In the genomic region with DNA sequence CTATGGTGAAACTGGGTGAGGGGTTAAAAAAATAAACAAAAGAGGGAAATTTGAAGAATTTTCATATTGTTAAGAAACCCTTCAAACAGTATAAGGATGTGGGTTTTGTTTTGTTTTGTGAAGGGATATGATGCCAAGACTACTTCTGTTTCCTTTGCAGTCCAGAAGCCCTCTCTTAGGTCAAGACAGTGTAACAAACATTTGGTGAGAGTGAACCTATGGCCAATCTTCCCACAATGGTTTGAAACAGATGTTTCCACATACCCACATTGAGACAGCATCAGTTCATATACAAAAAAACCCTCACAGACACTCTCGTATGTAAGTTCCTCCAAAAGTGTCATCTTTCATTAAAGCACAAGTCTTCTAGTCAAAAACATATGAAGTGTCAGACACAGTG, we compare ENCODE assay signal across 25 mouse cellular contexts.
DNase-seq lines count a peak whose midpoint lies in the region; ATAC-seq lines count a peak whose summit lies in the region.
"Had no signal": no experiment of that assay in that cellular context is flagged by ENCODE, and none has a peak within 500 bp of the region (broad histone marks: within the 10 kb centered on the region; RNA-seq: fewer than 3 reads in every experiment).

No protein-coding gene starts in this region.

- H3K27ac ChIP-seq in forebrain, embryonic 10.5 days = no peak overlapping the region
- H3K27ac ChIP-seq: gastrocnemius, adult 2 months; heart, embryonic 15.5 days; hindbrain, embryonic 10.5 days; hindbrain, embryonic 13.5 days had no signal

- H3K4me3 ChIP-seq in forebrain, embryonic 10.5 days = no peak overlapping the region
- H3K4me3 ChIP-seq: gastrocnemius, adult 2 months; heart, embryonic 12.5 days; heart, embryonic 15.5 days; hindbrain, embryonic 10.5 days; hindbrain, embryonic 13.5 days had no signal

- H3K9me3 ChIP-seq in forebrain, embryonic 10.5 days = no peaks in the 10 kb centered on the region
- H3K9me3 ChIP-seq: heart, embryonic 12.5 days; heart, embryonic 15.5 days; hindbrain, embryonic 10.5 days; hindbrain, embryonic 13.5 days had no signal

- peak; percentile 94 for ATAC-seq in granulocyte monocyte progenitor cell, adult 5-6 weeks (replicated peaks; ENCODE audit: poor library complexity, severe bottlenecking)
- peak; percentile 88 for ATAC-seq in megakaryocyte progenitor cell, adult 5-6 weeks (replicated peaks; ENCODE audit: poor library complexity)
- ATAC-seq: activated CD4-positive, CD25-positive, alpha-beta regulatory T cell, adult 4 months; forebrain, embryonic 14.5 days; forebrain, postnatal 0 days; hindbrain, embryonic 16.5 days had no signal

- H3K36me3 ChIP-seq in forebrain, embryonic 10.5 days (replicated peaks) = no peaks in the 10 kb centered on the region
- H3K36me3 ChIP-seq: heart, embryonic 12.5 days; heart, embryonic 15.5 days; hindbrain, embryonic 10.5 days; hindbrain, embryonic 13.5 days had no signal

- 81% methylated on average over 1 of the region's 1 CpGs for WGBS in forebrain, embryonic 10.5 days

- peaks cover 94% of the 10 kb centered on the region for H3K27me3 ChIP-seq in forebrain, embryonic 10.5 days (ENCODE audit: poor library complexity, severe bottlenecking)
- H3K27me3 ChIP-seq: heart, embryonic 12.5 days; heart, embryonic 15.5 days had no signal

- no peaks in the 10 kb centered on the region for H3K4me1 ChIP-seq in forebrain, embryonic 10.5 days
- H3K4me1 ChIP-seq: heart, embryonic 12.5 days; heart, embryonic 15.5 days; hindbrain, embryonic 10.5 days; hindbrain, embryonic 13.5 days had no signal

- DNase-seq in 416B (ENCODE audit: low read depth) (peak; percentile 71), adipocyte (ENCODE audit: low spot score) (peak; percentile 7)
- DNase-seq in thymus, postnatal 0 days (ENCODE audit: low spot score) = no peak
- DNase-seq in forebrain, embryonic 10.5 days (ENCODE audit: extremely low spot score, low spot score) = no peak
- no peak for DNase-seq in ovary, adult 18-20 months (ENCODE audit: low spot score)
- DNase-seq in heart, postnatal 10 days = no peak
- DNase-seq: adrenal gland, postnatal 10 days; adrenal gland, postnatal 36 days; cerebellum, adult 11 months; cerebellum, adult 2 months; cerebellum, adult 9-11 months; cerebellum, postnatal 36 days; forebrain, postnatal 0 days; gastrocnemius, adult 2 months; gastrocnemius, postnatal 14 days; heart, adult 18-20 months had no signal

- intact Hi-C loops in heart, postnatal 10 days (cut with DNase I) = no loop called here

Comparison
In these comparisons a context has a peak if more than half of its experiments do, and no peak if none do; other contexts are left out.
1. DNase-seq: peak in 416B (single experiment) and adipocyte (single experiment); none in thymus, postnatal 0 days (single experiment), forebrain, embryonic 10.5 days (single experiment), ovary, adult 18-20 months (single experiment) and heart, postnatal 10 days (0 of 2).